Mouse (Mus musculus) hindbrain, embryonic 12.5 days (tissue): ENCODE measurements around the gene Rexo1. TPM values are rescaled to one million over a fixed set of nuclear protein-coding genes. Genes with fewer than 3 reads are reported as not detected.

Experiments used
- ATAC-seq: fragments of 200-750 bp; cut with Nextera tagmentation; 2 replicates; pipeline ENCODE4 v1.8.0; 2017; ENCODE audit warnings: moderate TSS enrichment; ENCODE audit not compliant: low FRiP score
- H3K27ac ChIP-seq: fragments of 300-500 bp; sonication (generic); 2 replicates; pipeline ENCODE4 v1.5.1; 2016; ENCODE audit warnings: mild to moderate bottlenecking
- H3K27me3 ChIP-seq: fragments of 300-500 bp; sonication (generic); 2 replicates; pipeline ENCODE4 v1.6.1; 2016; ENCODE audit warnings: mild to moderate bottlenecking
- H3K36me3 ChIP-seq: fragments of 300-500 bp; sonication (generic); 2 replicates; pipeline ENCODE4 v1.6.1; 2016; ENCODE audit warnings: mild to moderate bottlenecking
- H3K4me1 ChIP-seq: fragments of 300-500 bp; sonication (generic); 2 replicates; pipeline ENCODE4 v1.6.1; 2016
- H3K4me2 ChIP-seq: fragments of 300-500 bp; sonication (generic); replicated peaks from 2 replicates; pipeline ENCODE4 v1.6.1; 2016; ENCODE audit warnings: mild to moderate bottlenecking
- H3K4me3 ChIP-seq: fragments of 300-500 bp; sonication (generic); 2 replicates; pipeline ENCODE4 v1.5.1; 2016; ENCODE audit warnings: mild to moderate bottlenecking
- H3K9ac ChIP-seq: fragments of 300-500 bp; sonication (generic); 2 replicates; pipeline ENCODE4 v1.6.1; 2016; ENCODE audit warnings: mild to moderate bottlenecking, moderate library complexity
- H3K9me3 ChIP-seq: fragments of 300-500 bp; sonication (generic); replicated peaks from 2 replicates; pipeline ENCODE4 v1.6.1; 2016; ENCODE audit warnings: mild to moderate bottlenecking
- WGBS: fragments of 180-500 bp; shearing (Covaris S2); methylation state at CpG from one replicate; pipeline ENCODE4 v1.1.7; 2016; 5-methylcytosine and 5-hydroxymethylcytosine counted together
- polyA plus RNA-seq: library from polyadenylated mRNA; unstranded; fragments of >200 nt; fragmentation: Nextera tagmentation; extraction: Ambion mirVana; gene quantifications from 2 replicates; pipeline ENCODE4 v1.2.1, GENCODE M21; 2016

Rexo1 gene
- polyA plus RNA-seq, 1 experiment from 2014 or later, result 33.1 TPM

DNA sequence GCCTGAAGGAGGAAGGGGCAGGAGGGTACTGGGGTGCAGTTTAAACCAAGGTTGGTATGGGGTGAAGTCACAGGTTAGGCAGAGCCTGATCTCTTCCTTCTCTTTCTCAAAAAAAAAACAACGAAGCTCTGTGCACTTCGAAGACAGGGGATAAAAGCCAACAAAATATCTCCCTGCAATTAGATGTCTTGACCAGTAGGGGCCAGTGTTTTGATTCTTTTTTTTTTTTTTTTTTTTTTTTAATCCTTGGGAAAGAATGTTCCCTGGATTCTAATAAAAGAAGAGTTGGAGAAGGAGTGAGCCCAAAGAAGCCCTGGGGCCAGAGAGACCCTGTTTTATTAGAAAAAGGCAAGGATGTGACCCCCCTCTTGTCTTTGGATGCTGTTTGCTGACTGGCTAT, 42.1 kb downstream of the Rexo1 start:
- Histone ChIP-seq H3K36me3 (no peaks in the 10 kb centered on the region; the same call in 1 of the 2 replicates), H3K9me3 (peaks cover 4% of the 10 kb centered on the region; the same call in 1 of the 2 replicates), H3K4me1 (peaks cover 3% of the 10 kb centered on the region), H3K27ac (no peak overlapping the region), H3K9ac (no peak overlapping the region), H3K4me2 (no peak overlapping the region), H3K27me3 (peaks cover 14% of the 10 kb centered on the region), H3K4me3 (no peak overlapping the region)
- 74% methylated on average over 2 of the region's 2 CpGs for WGBS
- ATAC-seq, result no peak

DNA sequence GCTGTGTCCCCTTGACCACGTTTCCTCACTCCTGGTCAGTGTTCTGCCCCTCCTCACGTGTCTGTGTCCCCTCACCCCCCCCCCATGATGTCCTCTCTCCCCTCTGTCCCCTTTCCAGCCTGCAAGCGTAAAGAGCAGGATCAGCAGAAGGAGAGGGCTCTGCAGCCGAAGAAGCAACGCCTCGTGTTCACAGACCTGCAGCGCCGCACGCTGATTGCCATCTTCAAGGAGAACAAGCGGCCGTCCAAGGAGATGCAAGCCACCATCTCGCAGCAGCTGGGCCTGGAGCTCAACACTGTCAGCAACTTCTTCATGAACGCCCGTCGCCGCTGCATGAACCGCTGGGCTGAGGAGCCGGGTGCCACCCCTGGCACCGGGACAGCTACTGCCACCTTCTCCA, 47.6 kb downstream of the Rexo1 start:
- Histone ChIP-seq H3K27ac (no peak overlapping the region), H3K36me3 (no peaks in the 10 kb centered on the region), H3K4me1 (peaks cover 12% of the 10 kb centered on the region), H3K27me3 (peaks cover 51% of the 10 kb centered on the region), H3K9ac (peak overlapping the region; percentile 38), H3K9me3 (no peaks in the 10 kb centered on the region), H3K4me2 (peak overlapping the region; percentile 26), H3K4me3 (0 out of 2 replicates have a peak overlapping the region, but pooled peaks have one; percentile 7)
- 6% methylated on average over 19 of the region's 19 CpGs for WGBS
- 0 out of 2 replicates have a peak, but pooled peaks have one; percentile 11 for ATAC-seq

GRCm38 (mm10) chr10:80510273-80510660, 51.1 kb downstream of the Rexo1 start:
- H3K27me3 ChIP-seq, result peaks cover 77% of the 10 kb centered on the region
- H3K27ac ChIP-seq, result no peak overlapping the region
- H3K9ac ChIP-seq, result no peak overlapping the region
- no peak overlapping the region for H3K4me2 ChIP-seq
- H3K4me1 ChIP-seq, result peaks cover 15% of the 10 kb centered on the region
- no peak overlapping the region for H3K4me3 ChIP-seq
- no peaks in the 10 kb centered on the region for H3K36me3 ChIP-seq
- 49% methylated on average over 10 of the region's 10 CpGs for WGBS
- no peak for ATAC-seq
- H3K9me3 ChIP-seq, result no peaks in the 10 kb centered on the region

GRCm38 (mm10) chr10:80509412-80510272, 51.7 kb downstream of the Rexo1 start:
- peaks cover 77% of the 10 kb centered on the region for H3K27me3 ChIP-seq
- peak overlapping the region; percentile 45 for H3K4me2 ChIP-seq
- no peaks in the 10 kb centered on the region for H3K9me3 ChIP-seq
- H3K36me3 ChIP-seq, result no peaks in the 10 kb centered on the region
- H3K9ac ChIP-seq, result no peak overlapping the region
- no peak overlapping the region for H3K27ac ChIP-seq
- WGBS, result 8% methylated on average over 20 of the region's 20 CpGs
- ATAC-seq, result peak; percentile 58
- H3K4me1 ChIP-seq, result peaks cover 15% of the 10 kb centered on the region
- H3K4me3 ChIP-seq, result peak overlapping the region; percentile 14

DNA sequence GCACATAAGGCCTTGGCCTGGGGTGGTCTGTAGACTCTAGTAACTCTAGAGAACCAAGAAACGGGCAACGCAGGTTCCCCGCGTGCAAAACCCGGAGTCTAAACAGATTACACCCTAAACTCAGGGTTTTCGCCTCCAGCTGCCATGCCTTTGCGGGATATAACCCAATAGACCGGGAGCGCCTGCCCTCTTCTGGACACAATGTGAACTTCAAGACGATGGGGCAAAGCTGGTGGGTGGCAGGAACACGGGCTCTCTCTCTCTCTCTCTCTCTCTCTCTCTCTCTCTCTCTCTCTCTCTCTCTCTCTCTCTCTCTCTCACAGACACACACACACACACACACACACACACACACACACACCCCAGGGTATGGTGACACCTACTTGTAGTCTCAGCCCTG, 55.1 kb downstream of the Rexo1 start:
- ATAC-seq, result no peak; the same call in 1 of the 2 replicates
- Histone ChIP-seq H3K27me3 (peaks cover 79% of the 10 kb centered on the region), H3K4me2 (no peak overlapping the region), H3K4me3 (no peak overlapping the region), H3K36me3 (no peaks in the 10 kb centered on the region), H3K27ac (no peak overlapping the region), H3K9me3 (no peaks in the 10 kb centered on the region), H3K9ac (no peak overlapping the region), H3K4me1 (peaks cover 7% of the 10 kb centered on the region; the same call in 1 of the 2 replicates)
- 0% methylated on average over 11 of the region's 11 CpGs for WGBS

GRCm38 (mm10) chr10:80504724-80505123, 56.6 kb downstream of the Rexo1 start:
- WGBS, result 1% methylated on average over 7 of the region's 9 CpGs
- ATAC-seq, result no peak

GRCm38 (mm10) chr10:80503599-80504220, 57.6 kb downstream of the Rexo1 start:
- Histone ChIP-seq H3K36me3 (no peaks in the 10 kb centered on the region), H3K27ac (no peak overlapping the region), H3K4me1 (peaks cover 7% of the 10 kb centered on the region; the same call in 1 of the 2 replicates), H3K4me2 (no peak overlapping the region), H3K9ac (no peak overlapping the region), H3K4me3 (no peak overlapping the region), H3K27me3 (peaks cover 93% of the 10 kb centered on the region), H3K9me3 (no peaks in the 10 kb centered on the region)
- under 1% methylated on average over 27 of the region's 27 CpGs for WGBS
- no peak for ATAC-seq

More at GRCm38 (mm10) chr10:80504724-80505123, 56.6 kb downstream of the Rexo1 start:
- Histone ChIP-seq H3K4me3 (no peak overlapping the region), H3K9me3 (no peaks in the 10 kb centered on the region), H3K27me3 (peaks cover 93% of the 10 kb centered on the region), H3K4me2 (no peak overlapping the region), H3K36me3 (no peaks in the 10 kb centered on the region), H3K4me1 (peaks cover 7% of the 10 kb centered on the region; the same call in 1 of the 2 replicates), H3K27ac (no peak overlapping the region), H3K9ac (no peak overlapping the region)

- no peaks in the 10 kb centered on the region for H3K36me3 ChIP-seq
- no peak for ATAC-seq
- H3K9me3 ChIP-seq, result no peaks in the 10 kb centered on the region
- no peak overlapping the region for H3K27ac ChIP-seq
- H3K4me1 ChIP-seq, result peaks cover 7% of the 10 kb centered on the region; the same call in 1 of the 2 replicates
- H3K27me3 ChIP-seq, result peaks cover 95% of the 10 kb centered on the region
- no peak overlapping the region for H3K4me2 ChIP-seq
- H3K4me3 ChIP-seq, result no peak overlapping the region
- under 1% methylated on average over 22 of the region's 22 CpGs for WGBS
- no peak overlapping the region for H3K9ac ChIP-seq
Measured at GRCm38 (mm10) chr10:80502819-80503314, 58.5 kb downstream of the Rexo1 start.

DNA sequence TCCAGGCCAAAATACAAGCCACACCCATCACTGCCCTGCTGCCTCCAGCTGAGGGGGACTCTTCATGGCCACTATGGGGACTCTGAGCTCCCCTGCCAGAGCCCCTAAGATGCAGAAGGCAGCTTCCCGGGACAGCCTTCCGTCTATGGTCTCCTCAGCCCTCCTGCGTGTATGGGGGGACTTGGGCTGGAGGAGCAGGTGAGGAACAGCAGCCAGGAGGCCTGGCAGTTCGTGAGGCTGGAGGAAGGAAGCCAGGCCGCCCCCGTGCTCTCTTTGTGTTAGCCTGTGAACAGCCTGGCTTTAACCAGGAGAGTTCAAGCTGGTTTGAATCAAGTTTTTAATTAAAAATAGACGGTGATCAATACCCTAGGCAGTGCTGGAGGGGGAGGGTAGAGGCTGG, 59.1 kb downstream of the Rexo1 start:
- H3K27me3 ChIP-seq, result peaks cover 95% of the 10 kb centered on the region
- no peak overlapping the region for H3K9ac ChIP-seq
- no peaks in the 10 kb centered on the region for H3K36me3 ChIP-seq
- no peak overlapping the region for H3K27ac ChIP-seq
- ATAC-seq, result no peak
- peaks cover 7% of the 10 kb centered on the region; the same call in 1 of the 2 replicates for H3K4me1 ChIP-seq
- no peak overlapping the region for H3K4me3 ChIP-seq
- no peaks in the 10 kb centered on the region for H3K9me3 ChIP-seq
- H3K4me2 ChIP-seq, result no peak overlapping the region
- 0% methylated on average over 7 of the region's 7 CpGs for WGBS

- H3K4me3 ChIP-seq, result peak overlapping the region; percentile 41
- H3K9ac ChIP-seq, result peak overlapping the region; percentile 58
- H3K36me3 ChIP-seq, result no peaks in the 10 kb centered on the region
- WGBS, result under 1% methylated on average over 20 of the region's 20 CpGs
- H3K9me3 ChIP-seq, result no peaks in the 10 kb centered on the region
- H3K4me1 ChIP-seq, result peaks cover 25% of the 10 kb centered on the region
- H3K4me2 ChIP-seq, result peak overlapping the region; percentile 51
- peaks cover 99% of the 10 kb centered on the region for H3K27me3 ChIP-seq
- ATAC-seq, result no peak
- H3K27ac ChIP-seq, result peak overlapping the region; percentile 70
Measured at GRCm38 (mm10) chr10:80496421-80496820, 64.9 kb downstream of the Rexo1 start.

- no peak for ATAC-seq
- H3K4me3 ChIP-seq, result peak overlapping the region; percentile 41
- no peaks in the 10 kb centered on the region for H3K36me3 ChIP-seq
- peak overlapping the region; percentile 70 for H3K27ac ChIP-seq
- H3K4me2 ChIP-seq, result peak overlapping the region; percentile 51
- H3K9me3 ChIP-seq, result no peaks in the 10 kb centered on the region
- peak overlapping the region; percentile 58 for H3K9ac ChIP-seq
- WGBS, result under 1% methylated on average over 32 of the region's 35 CpGs
- peaks cover 99% of the 10 kb centered on the region for H3K27me3 ChIP-seq
- H3K4me1 ChIP-seq, result peaks cover 29% of the 10 kb centered on the region
Measured at GRCm38 (mm10) chr10:80495901-80496300, 65.5 kb downstream of the Rexo1 start.

DNA sequence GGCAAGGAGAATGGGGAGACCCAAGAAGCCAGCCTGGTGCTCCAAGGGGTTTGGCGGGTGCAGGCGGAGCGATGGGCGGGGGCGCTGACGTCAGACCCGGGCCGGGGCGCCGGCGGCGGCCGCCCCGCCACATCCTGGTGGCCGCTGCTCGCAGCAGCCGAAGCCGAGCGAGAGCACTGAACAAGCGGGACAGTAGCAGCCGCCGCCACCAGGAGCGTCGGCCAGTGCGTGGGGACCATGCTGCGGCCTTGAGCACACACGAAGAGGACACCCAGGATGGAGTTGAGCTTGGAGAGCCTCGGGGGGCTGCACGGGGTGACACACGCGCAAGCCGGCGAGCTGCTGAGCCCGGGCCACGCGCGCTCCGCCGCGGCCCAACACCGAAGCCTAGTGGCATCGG, 66.6 kb downstream of the Rexo1 start, which contains the start of gene Onecut3:
Gene Onecut3, plus strand, starts transcription at position 104 of the 400 bp plus-strand sequence.
- ATAC-seq, result peak; percentile 40
- peak within 1 kb of the TSS; percentile 41 for H3K4me3 ChIP-seq
- WGBS, result 2% methylated on average over 41 of the region's 42 CpGs
- peaks cover 30% of the 10 kb centered on the region for H3K4me1 ChIP-seq
- no peaks in the 10 kb centered on the region for H3K36me3 ChIP-seq
- peaks cover 99% of the 10 kb centered on the region for H3K27me3 ChIP-seq
- no peaks in the 10 kb centered on the region for H3K9me3 ChIP-seq
- H3K9ac ChIP-seq, result peak within 1 kb of the TSS; percentile 58
- H3K27ac ChIP-seq, result peak within 1 kb of the TSS; percentile 70
- H3K4me2 ChIP-seq, result peak within 1 kb of the TSS; percentile 51
